ENCODE assay signal across 15 mouse cellular contexts in genomic region chr3:87659692-87660429, GRCm38 (mm10). TPM values are rescaled to one million over a fixed set of nuclear protein-coding genes. Genes with fewer than 3 reads are reported as not detected.
DNase-seq lines count a peak whose midpoint lies in the region; ATAC-seq and TF ChIP-seq lines count a peak whose summit lies in the region.
"Had no signal": no experiment of that assay in that cellular context is flagged by ENCODE, and none has a peak within 500 bp of the region (broad histone marks: within the 10 kb centered on the region; RNA-seq: fewer than 3 reads in every experiment).

No protein-coding gene starts in this region.

- TF ChIP-seq CTCF in midbrain, postnatal 0 days (IDR thresholded peaks at IDR 0.05), result peak; percentile 39

- H3K4me2 ChIP-seq in midbrain, postnatal 0 days (ENCODE audit: low read depth, low read length, poor library complexity, severe bottlenecking), result no peak overlapping the region
- H3K4me2 ChIP-seq: limb, embryonic 13.5 days; midbrain, embryonic 15.5 days; stomach, embryonic 15.5 days had no signal

- H3K4me3 ChIP-seq in midbrain, postnatal 0 days (ENCODE audit: low read depth, low read length), result no peak overlapping the region
- no peak overlapping the region for H3K4me3 ChIP-seq in midbrain, embryonic 10.5 days
- H3K4me3 ChIP-seq: limb, embryonic 13.5 days; midbrain, embryonic 15.5 days; stomach, embryonic 15.5 days had no signal

- H3K27ac ChIP-seq in midbrain, postnatal 0 days (ENCODE audit: low read depth, low read length), result no peak overlapping the region
- H3K27ac ChIP-seq in midbrain, embryonic 10.5 days (replicated peaks), result no peak overlapping the region
- H3K27ac ChIP-seq: limb, embryonic 13.5 days; midbrain, embryonic 15.5 days; stomach, embryonic 15.5 days had no signal

- WGBS in midbrain, postnatal 0 days, result 93% methylated on average over 9 of the region's 9 CpGs
- 93% methylated on average over 9 of the region's 9 CpGs for WGBS in midbrain, embryonic 10.5 days

- peak; percentile 27 for DNase-seq in kidney, postnatal 10 days
- DNase-seq in kidney, adult 8-10 months, result no peak
- peak; percentile 15 for DNase-seq in midbrain, postnatal 0 days (ENCODE audit: low spot score)
- DNase-seq in midbrain, embryonic 10.5 days (ENCODE audit: low spot score), result no peak
- peak; percentile 7 for DNase-seq in adipocyte (ENCODE audit: low spot score)
- DNase-seq in telencephalon, adult 2 months (ENCODE audit: low read depth, low spot score), result peak; percentile 50
- DNase-seq: adrenal gland, adult 2 months; gastrocnemius, postnatal 14 days; lung, postnatal 36 days; right cerebral cortex, postnatal 14 days had no signal

- H3K9me3 ChIP-seq in midbrain, postnatal 0 days (ENCODE audit: low read length), result no peaks in the 10 kb centered on the region
- no peaks in the 10 kb centered on the region for H3K9me3 ChIP-seq in midbrain, embryonic 10.5 days (replicated peaks)
- H3K9me3 ChIP-seq: G1E; limb, embryonic 13.5 days; midbrain, embryonic 15.5 days; stomach, embryonic 15.5 days had no signal

- H3K4me1 ChIP-seq in midbrain, postnatal 0 days (ENCODE audit: insufficient read depth, low read length), result 0 out of 2 replicates have a peak, but pooled peaks cover 2% of the 10 kb centered on the region
- H3K4me1 ChIP-seq in midbrain, embryonic 10.5 days, result peaks cover 15% of the 10 kb centered on the region; the same call in 1 of the 2 replicates
- H3K4me1 ChIP-seq: stomach, embryonic 15.5 days had no signal

- ATAC-seq in midbrain, postnatal 0 days (ENCODE audit: low FRiP score), result no peak
- no peak for ATAC-seq in erythroid progenitor cell, adult 5-6 weeks (replicated peaks; ENCODE audit: low FRiP score, poor library complexity, severe bottlenecking)
- ATAC-seq: midbrain, embryonic 15.5 days had no signal

- H3K9ac ChIP-seq in midbrain, postnatal 0 days (replicated peaks; ENCODE audit: low read length, poor library complexity, severe bottlenecking), result no peak overlapping the region
- H3K9ac ChIP-seq: limb, embryonic 13.5 days; midbrain, embryonic 15.5 days; stomach, embryonic 15.5 days had no signal

- no peaks in the 10 kb centered on the region for H3K36me3 ChIP-seq in midbrain, postnatal 0 days (ENCODE audit: insufficient read depth, low read length)
- H3K36me3 ChIP-seq in midbrain, embryonic 10.5 days, result no peaks in the 10 kb centered on the region
- H3K36me3 ChIP-seq: limb, embryonic 13.5 days; midbrain, embryonic 15.5 days; stomach, embryonic 15.5 days had no signal

- H3K27me3 ChIP-seq in midbrain, postnatal 0 days (ENCODE audit: insufficient read depth, low read length), result no peaks in the 10 kb centered on the region
- H3K27me3 ChIP-seq in midbrain, embryonic 10.5 days (ENCODE audit: low read depth, poor library complexity, severe bottlenecking), result no peaks in the 10 kb centered on the region
- H3K27me3 ChIP-seq: limb, embryonic 13.5 days; midbrain, embryonic 15.5 days; stomach, embryonic 15.5 days had no signal

RNA-seq across cellular contexts. Expression of gene Arhgef11, which starts 42.5 kb away (rescaled TPM):
- 60.1 and 67.5 TPM in 2 replicates for total RNA-seq in midbrain, postnatal 0 days (2014; rRNA removed)
- polyA plus RNA-seq in midbrain, postnatal 0 days (2015; fragmentation: Nextera tagmentation; extraction: Ambion mirVana), result 15.0 and 16.4 TPM in 2 replicates
- 12.9 and 15.5 TPM in 2 replicates for polyA plus RNA-seq in midbrain, embryonic 10.5 days (2016; fragmentation: Nextera tagmentation; extraction: Ambion mirVana)
- total RNA-seq in erythroid progenitor cell, adult 5-6 weeks (2015; ENCODE audit: low replicate concordance), result 2.5 and 4.0 TPM in 2 replicates
- 1.0 and 1.6 TPM in 2 replicates for total RNA-seq in erythroid progenitor cell, adult 5-6 weeks (2017; ENCODE audit: low replicate concordance)

Comparison
In these comparisons a context has a peak if more than half of its experiments do, and no peak if none do; other contexts are left out.
1. DNase-seq: peak in kidney, postnatal 10 days (single experiment), midbrain, postnatal 0 days (single experiment), adipocyte (single experiment) and telencephalon, adult 2 months (single experiment); none in kidney, adult 8-10 months (0 of 2) and midbrain, embryonic 10.5 days (single experiment).
2. RNA of gene Arhgef11, which starts 42.5 kb away (total RNA-seq): 60.1 to 67.5 TPM in midbrain, postnatal 0 days; 1.0 to 4.0 TPM in erythroid progenitor cell, adult 5-6 weeks; every median in the first group is over 10 times any median in the second.